Mouse (Mus musculus): Measurements from ENCODE around the gene Rnf4.

Gene Rnf4

DNA sequence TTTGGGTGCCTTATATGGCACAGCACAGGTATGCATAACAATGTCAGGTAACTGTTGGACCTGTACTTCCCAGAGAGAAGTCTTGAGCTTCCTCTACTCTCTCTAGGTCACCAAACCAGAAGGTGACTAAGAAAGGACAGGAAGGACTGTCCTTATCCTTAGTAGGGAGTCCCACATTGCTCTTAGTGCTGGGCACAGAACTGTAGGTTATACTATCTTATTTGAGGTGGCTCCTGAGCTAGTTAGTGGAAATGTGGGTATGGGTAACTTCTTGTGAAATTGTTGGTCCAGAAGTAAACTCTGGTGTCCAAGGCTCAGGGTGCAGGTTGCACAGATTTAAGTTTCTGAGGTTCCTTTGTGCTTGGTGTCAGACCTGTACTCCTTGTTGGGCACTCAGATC, 36.1 kb downstream of the Rnf4 start:
- no peak for TF ChIP-seq GATA4 (IDR thresholded peaks at IDR 0.05; ENCODE audit: insufficient replicate concordance, low read length)

DNA sequence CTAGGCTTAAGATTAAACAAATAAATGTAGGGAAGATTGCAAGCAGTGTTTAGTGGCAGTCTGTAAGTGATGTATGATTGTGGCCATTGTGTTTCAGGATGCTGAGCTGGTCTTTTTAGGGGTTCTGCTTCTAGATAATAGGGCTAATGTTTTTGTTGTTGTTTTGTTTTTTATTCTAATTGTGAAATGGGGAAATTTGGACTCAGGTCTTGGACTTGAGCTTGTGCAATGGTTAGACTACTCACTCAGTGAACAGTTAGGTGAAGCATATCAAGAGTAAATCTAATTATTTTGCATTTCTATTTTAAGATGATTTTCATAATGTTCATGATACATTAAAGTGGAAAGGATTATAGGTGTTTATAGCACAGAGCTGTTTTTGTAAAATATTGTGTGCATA, 36.5 kb downstream of the Rnf4 start:
- TF ChIP-seq GATA4 (IDR thresholded peaks at IDR 0.05; ENCODE audit: insufficient replicate concordance, low read length): no peak

DNA sequence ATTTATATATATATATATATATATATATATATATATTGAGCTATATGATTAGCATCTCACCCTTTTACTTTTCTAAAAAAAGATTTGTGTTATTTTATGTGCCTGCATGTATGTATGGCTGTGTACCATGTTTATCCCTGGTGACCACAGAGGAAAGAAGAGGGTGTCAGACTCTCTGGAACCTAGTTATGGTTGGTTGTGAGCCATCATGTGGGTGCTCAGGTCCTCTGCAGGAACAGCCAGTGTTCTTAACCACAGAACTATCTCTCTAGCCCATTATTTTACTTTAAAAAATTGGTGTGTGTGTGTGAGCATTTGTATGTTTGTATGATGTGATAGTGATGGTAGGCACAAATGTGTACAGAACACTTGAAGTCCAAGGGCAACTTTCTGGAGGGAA, 42.7 kb downstream of the Rnf4 start:
- TF ChIP-seq GATA4 (IDR thresholded peaks at IDR 0.05; ENCODE audit: insufficient replicate concordance, low read length): no peak

DNA sequence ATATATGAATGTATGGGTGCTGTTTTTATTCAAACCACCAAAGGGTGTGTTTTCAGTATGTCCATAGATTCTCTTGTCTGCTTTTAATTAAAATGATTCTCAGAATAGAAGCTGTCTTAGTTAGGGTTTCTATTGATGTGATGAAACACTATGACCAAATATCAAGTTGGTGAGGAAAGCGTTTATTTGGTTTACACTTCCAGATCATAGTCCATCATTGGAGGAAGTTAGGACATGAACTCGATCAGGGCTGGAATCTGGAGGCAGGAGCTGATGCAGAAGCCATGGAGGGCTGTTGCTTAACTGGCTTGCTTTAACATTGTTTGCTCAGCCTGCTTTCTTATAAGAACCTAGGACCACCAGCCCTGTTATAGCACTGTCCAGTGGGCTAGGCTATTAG, 45.6 kb downstream of the Rnf4 start:
- TF ChIP-seq GATA4 (IDR thresholded peaks at IDR 0.05; ENCODE audit: insufficient replicate concordance, low read length): no peak

DNA sequence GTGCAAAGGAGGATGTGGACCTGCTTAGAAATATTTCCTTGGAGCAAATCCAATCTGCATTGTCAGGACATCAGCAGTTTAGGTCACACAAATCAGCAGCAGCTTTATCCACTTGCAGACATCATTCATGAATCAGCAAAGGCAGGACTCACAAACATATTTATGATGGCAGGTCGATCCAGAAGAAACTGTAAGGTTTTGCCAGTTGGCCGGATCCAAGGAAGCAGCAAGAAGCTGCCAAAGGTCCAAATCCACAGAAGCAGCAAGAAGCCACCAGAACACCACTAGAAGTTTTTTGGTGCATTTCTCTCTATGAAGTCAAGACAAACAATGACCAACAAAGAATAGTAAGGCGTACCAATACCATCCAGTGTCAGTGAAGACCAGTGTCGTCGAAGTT, 49.5 kb downstream of the Rnf4 start:
- TF ChIP-seq GATA4 (IDR thresholded peaks at IDR 0.05; ENCODE audit: insufficient replicate concordance, low read length): no peak

DNA sequence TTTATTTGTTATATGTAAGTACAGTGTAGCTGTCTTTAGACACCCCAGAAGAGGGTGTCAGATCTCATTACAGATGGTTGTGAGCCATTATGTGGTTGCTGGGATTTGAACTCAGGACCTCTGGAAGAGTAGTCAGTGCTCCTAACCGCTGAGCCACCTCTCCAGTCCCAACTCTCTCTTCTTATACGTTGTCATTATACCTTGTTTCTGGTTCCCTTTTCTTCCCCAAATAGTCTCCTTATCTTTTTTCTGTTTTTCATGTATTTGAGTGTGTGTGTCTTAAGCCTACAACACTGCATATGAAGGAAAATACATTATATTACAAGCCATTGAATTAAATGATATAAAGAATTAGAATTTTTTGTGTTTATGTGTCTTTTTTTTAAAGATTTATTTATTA, 50.7 kb downstream of the Rnf4 start:
- TF ChIP-seq GATA4 (IDR thresholded peaks at IDR 0.05; ENCODE audit: insufficient replicate concordance, low read length): no peak

DNA sequence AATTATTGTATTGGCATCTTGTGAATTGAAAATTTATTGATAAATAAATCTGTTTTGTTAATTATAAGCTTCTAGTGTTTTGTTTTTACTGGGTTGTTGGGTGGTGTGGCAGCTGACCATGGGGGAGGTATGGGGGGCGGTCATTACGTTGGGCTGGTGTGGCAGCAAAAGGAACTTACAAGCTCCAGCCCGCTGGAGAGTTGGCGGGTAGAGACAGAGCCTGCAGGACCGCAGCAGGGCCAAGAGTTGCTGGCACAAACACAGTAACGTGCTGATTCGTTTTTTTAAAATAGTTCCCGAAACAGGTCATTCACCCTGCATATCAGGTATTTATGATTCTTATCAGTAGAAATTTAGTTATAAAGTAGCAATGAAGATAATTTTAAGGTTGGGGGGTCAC, 57.2 kb downstream of the Rnf4 start:
- no peak for TF ChIP-seq GATA4 (IDR thresholded peaks at IDR 0.05; ENCODE audit: insufficient replicate concordance, low read length)

DNA sequence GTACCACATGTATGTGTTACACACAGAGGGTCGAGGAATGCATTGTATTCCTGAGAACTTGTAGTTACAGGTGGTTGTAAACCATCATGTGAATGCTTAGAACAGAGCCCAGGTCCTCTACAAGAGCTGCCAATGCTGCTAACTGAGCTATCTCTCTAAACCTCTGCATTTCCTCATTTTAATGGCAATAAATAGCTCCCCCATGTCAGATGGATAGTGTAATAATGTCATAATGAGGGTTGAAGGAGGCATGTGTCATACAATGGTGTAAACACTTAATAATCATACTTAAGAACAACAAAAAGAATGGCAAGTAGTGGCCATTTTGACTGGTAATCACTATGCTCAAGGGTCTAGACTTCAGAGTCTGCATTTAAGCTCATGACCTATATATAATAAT, 59.3 kb downstream of the Rnf4 start:
- TF ChIP-seq GATA4 (IDR thresholded peaks at IDR 0.05; ENCODE audit: insufficient replicate concordance, low read length): no peak

DNA sequence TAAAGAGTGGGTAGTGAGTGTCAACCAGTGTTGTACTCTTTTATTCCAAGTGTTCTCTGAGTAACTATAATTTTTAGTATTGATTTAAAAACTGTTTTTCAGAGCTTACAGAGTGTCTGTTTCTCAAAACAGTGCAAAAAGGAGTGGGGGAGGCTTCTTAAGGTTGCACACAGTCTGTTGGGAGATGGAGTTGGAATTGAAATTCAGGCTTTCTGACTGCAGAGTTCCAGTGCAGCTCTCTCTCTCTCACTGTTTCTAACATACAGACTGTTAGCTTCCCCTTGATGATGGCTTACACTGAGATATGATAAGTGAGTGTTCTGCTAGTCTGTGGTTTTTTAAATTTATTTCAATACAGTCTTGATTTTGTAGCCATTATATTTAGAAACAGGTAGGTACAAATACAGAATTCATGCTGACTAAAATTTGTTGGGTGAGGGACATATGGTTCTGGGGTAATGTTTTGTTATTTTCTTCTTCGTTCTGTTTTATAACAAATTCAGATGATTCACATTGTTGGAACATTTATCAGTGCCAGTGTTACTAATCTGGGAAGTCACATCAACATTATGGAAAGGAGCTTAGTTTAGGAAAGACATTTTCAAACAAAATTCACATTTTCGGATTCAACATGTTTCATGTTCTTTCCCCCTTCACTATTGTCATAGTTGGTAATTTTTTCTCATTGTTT, 59.9 kb downstream of the Rnf4 start:
- TF ChIP-seq GATA4 (IDR thresholded peaks at IDR 0.05; ENCODE audit: insufficient replicate concordance, low read length): no peak

DNA sequence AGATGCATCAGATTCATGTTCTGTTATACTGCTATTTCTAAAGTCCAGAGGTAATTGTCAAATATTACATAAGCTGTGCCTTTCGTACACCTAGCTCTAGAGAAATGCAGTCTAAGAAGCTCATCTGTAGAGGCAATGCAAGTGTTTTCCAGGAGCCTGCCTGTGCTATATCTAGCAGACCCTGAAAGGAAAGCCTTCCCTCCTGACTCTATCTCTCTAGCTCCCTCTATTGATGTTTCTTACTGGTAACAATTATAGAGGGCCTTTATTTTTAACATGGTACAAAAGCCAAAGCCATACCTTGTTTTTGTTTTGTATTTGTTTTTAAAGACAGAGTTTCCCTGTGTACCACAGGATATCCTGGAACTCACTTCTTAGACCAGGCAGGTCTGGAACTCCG, 61.8 kb downstream of the Rnf4 start:
- TF ChIP-seq GATA4 (IDR thresholded peaks at IDR 0.05; ENCODE audit: insufficient replicate concordance, low read length): no peak

DNA sequence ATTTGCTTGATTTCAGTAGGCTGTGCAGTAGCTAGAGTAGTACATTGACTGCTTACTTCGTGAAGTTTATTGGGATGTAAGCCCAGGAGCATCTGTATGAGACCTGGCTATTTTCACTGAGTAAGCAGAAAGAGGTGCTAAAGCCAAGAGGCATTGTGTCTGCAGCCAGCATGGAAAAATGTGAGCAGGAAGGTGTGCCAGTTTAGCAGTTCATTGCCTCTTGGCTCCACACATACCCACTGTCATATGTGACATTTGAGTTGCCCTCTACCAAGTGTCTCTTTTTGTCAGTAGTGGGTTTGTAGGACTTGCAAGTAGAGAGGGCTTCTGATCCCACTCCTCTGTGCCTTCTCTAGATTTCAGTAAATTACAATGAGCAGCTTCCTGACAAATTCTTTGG, 62.2 kb downstream of the Rnf4 start:
- no peak for TF ChIP-seq GATA4 (IDR thresholded peaks at IDR 0.05; ENCODE audit: insufficient replicate concordance, low read length)

All from liver, adult (tissue).